Mouse (Mus musculus) MEL-GATA-1-ER (cell line): Measurements from ENCODE around the gene Ano8.
"Not testable (repeated sequence)": the region's sequence is repeated elsewhere in the genome, so short reads cannot be mapped to it uniquely, and the experiment has no call there.

Source experiments
- DNase-seq: peaks from one replicate; pipeline ENCODE4 v3.0.0-alpha.2; 2012; ENCODE audit warnings: low read depth; ENCODE audit errors: extremely low read depth

Gene Ano8

GRCm38 (mm10) chr8:71445096-71445495 lies 40.7 kb downstream of the Ano8 start:
- no peak for DNase-seq

GRCm38 (mm10) chr8:71441404-71441803 lies 44.4 kb downstream of the Ano8 start:
- DNase-seq = peak; percentile 60

GRCm38 (mm10) chr8:71437041-71437440 lies 48.7 kb downstream of the Ano8 start:
- no peak for DNase-seq

- not testable (repeated sequence) for DNase-seq
Measured at GRCm38 (mm10) chr8:71432935-71433334, 52.8 kb downstream of the Ano8 start.
